Mouse (Mus musculus) liver, postnatal 0 days (tissue): ENCODE results near the gene Parp16.

ENCODE experiments used
- CTCF ChIP-seq: sonication (generic); IDR thresholded peaks from 2 replicates; pipeline ENCODE4 v1.5.1; 2016; ENCODE audit warnings: antibody characterized with exemption, low read depth
- EP300 ChIP-seq: IDR thresholded peaks from 2 replicates; pipeline ENCODE4 v1.6.1; 2016; ENCODE audit warnings: antibody characterized with exemption, low read depth, mild to moderate bottlenecking

- TF ChIP-seq CTCF = no peak
- TF ChIP-seq EP300 = no peak
Measured at GRCm38 (mm10) chr9:65154692-65155455, 40.3 kb upstream of the Parp16 start.
